Mouse (Mus musculus): ENCODE data around the gene Caskin1.

DNA sequence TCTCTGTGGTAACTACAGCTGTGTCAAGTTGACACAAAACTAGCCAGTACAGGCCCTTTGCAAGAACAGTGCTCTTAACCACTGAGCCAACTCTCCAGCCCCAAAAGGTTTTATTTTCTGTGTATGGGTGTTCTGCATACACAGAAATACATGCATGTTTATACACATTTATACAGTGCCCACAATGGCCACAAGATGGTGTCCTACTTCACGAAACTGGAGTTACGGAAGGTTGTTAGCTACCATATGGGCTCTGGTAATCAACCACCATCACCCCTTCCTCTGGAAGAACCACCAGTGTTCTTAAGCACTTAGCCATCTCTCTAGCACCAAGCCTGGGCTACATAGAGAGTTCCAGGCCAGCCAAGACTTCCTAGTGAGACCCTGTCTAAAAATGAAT lies 26.8 kb upstream of the Caskin1 start:
- TF ChIP-seq CTCF (IDR thresholded peaks at IDR 0.05; ENCODE audit: borderline replicate concordance, insufficient read depth, low read length) (no peak), POLR2A (IDR thresholded peaks at IDR 0.05; ENCODE audit: low read depth, low read length) (no peak)

All from embryonic fibroblast, embryonic 13.5 days (primary cell).